Mouse (Mus musculus) testis, adult 2 months (tissue): Measurements from ENCODE around the gene Ppm1d. TPM values are rescaled to one million over a fixed set of nuclear protein-coding genes. Genes with fewer than 3 reads are reported as not detected.

ENCODE experiments used
- H3K27ac ChIP-seq: fragments of 200-500 bp; 2 replicates; pipeline ENCODE4 v1.5.1; 2012; ENCODE audit warnings: low read depth, low read length; ENCODE audit not compliant: control insufficient read depth, insufficient read depth
- H3K27me3 ChIP-seq: fragments of 200-500 bp; 2 replicates; pipeline ENCODE4 v1.6.1; 2012; ENCODE audit warnings: mild to moderate bottlenecking, low read length, moderate library complexity; ENCODE audit not compliant: control insufficient read depth, insufficient read depth
- H3K36me3 ChIP-seq: fragments of 200-500 bp; 2 replicates; pipeline ENCODE4 v1.6.1; 2012; ENCODE audit warnings: mild to moderate bottlenecking, low read length; ENCODE audit not compliant: control insufficient read depth, insufficient read depth
- H3K4me1 ChIP-seq: fragments of 200-500 bp; 2 replicates; pipeline ENCODE4 v1.6.1; 2012; ENCODE audit warnings: low read length; ENCODE audit not compliant: control insufficient read depth, insufficient read depth
- H3K4me3 ChIP-seq: fragments of 200-500 bp; 2 replicates; pipeline ENCODE4 v1.5.1; 2012; ENCODE audit warnings: low read depth, mild to moderate bottlenecking, low read length, moderate library complexity, mixed read lengths; ENCODE audit not compliant: control insufficient read depth
- CTCF ChIP-seq: fragments of 200-500 bp; IDR thresholded peaks from 2 replicates; pipeline ENCODE4 v1.5.1; 2012; ENCODE audit warnings: low read depth, mild to moderate bottlenecking, inconsistent platforms, low read length, moderate library complexity; ENCODE audit not compliant: control insufficient read depth, insufficient read depth, insufficient replicate concordance
- POLR2A ChIP-seq: fragments of 200-500 bp; IDR thresholded peaks from 2 replicates; pipeline ENCODE4 v1.6.1; 2012; ENCODE audit warnings: low read depth, mild to moderate bottlenecking, inconsistent platforms, low read length, moderate library complexity; ENCODE audit not compliant: control insufficient read depth
- polyA plus RNA-seq: library from polyadenylated mRNA; depleted of rRNA; stranded (reverse); fragments of >200 nt; gene quantifications from 2 replicates; pipeline ENCODE4 v1.2.3, GENCODE M21; 2012; rRNA removed

The Ppm1d gene
- polyA plus RNA-seq, 1 experiment: 106 TPM

DNA sequence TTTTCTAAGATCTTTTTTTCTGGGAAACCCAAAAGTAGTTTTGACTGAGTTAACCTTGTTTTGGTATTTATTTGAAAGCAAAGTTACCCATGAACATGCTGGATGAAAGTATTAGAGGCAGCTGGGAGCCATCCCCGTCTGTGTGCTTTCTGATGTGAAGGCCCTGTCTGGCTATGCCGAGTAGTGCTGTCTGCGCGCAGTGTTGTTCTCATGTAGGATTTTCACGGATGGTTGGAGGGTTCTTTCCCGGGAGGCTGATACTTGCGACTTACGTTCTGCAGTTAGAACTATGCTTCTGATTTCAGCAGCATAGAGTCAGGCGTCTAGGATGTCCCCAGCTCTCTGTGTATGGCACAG is 81.8 kb downstream of the Ppm1d start:
- no peak overlapping the region for H3K4me3 ChIP-seq
- H3K27me3 ChIP-seq: no peaks in the 10 kb centered on the region
- H3K27ac ChIP-seq: no peak overlapping the region
- no peaks in the 10 kb centered on the region for H3K36me3 ChIP-seq
- TF ChIP-seq CTCF (no peak), POLR2A (no peak)
- H3K4me1 ChIP-seq: no peaks in the 10 kb centered on the region

DNA sequence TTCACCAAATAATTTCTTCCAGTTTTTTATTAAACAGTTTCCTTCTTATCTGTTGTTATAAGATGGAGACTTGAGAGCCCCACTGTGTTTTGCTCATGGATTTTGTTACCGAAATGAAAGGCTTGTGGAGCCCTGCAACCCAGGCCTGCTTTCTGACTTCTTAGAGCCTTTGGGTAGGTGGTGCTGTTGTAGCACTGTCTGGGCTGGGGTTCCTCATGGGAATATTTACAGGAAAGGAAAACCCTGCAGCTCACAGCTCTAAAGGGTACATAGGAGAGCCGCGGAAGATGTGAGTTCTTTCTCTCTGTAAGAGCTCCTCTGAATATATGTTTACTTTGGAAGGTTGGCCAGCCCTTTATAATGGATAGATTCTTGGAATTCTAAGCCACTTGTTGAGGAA is 82.9 kb downstream of the Ppm1d start:
- H3K36me3 ChIP-seq: no peaks in the 10 kb centered on the region
- TF ChIP-seq POLR2A (no peak), CTCF (no peak)
- H3K4me3 ChIP-seq: no peak overlapping the region
- H3K27me3 ChIP-seq: no peaks in the 10 kb centered on the region
- no peaks in the 10 kb centered on the region for H3K4me1 ChIP-seq
- no peak overlapping the region for H3K27ac ChIP-seq

DNA sequence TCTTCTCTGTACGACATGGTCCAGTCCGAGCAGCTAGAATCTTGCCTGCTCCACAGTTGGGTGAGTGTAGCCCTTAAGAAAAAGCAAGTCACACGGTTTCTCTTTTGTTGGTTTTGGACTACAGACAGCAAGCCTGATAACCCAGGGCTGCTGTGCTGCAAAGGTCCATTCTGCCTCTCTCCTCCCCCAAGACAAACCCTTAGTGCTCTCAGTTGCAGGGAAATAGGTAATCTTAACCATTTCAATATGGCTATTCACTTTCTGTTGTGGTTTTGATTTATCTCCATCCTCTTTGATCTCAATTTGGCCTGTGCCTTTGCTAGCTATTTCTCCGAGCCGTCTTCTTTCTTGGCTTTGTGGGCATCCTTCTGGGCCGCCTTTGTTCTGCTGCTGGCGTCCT is 84.3 kb downstream of the Ppm1d start:
- Histone ChIP-seq H3K27ac (no peak overlapping the region), H3K36me3 (no peaks in the 10 kb centered on the region), H3K4me1 (no peaks in the 10 kb centered on the region), H3K27me3 (no peaks in the 10 kb centered on the region), H3K4me3 (no peak overlapping the region)
- TF ChIP-seq POLR2A: no peak
- TF ChIP-seq CTCF: no peak

Other genes with a start within 250 kb of the Ppm1d start
- 31.5 and 33.8 TPM in 2 replicates for gene Usp32, start 171.1 kb upstream of the Ppm1d start, polyA plus RNA-seq
- 23.0 and 25.9 TPM in 2 replicates for gene 1700125H20Rik, start 140.8 kb upstream of the Ppm1d start, polyA plus RNA-seq
- gene Appbp2, start 76.1 kb upstream of the Ppm1d start, polyA plus RNA-seq: 11.1 and 13.4 TPM in 2 replicates
- gene Bcas3, start 41.9 kb downstream of the Ppm1d start, polyA plus RNA-seq: 21.8 and 23.4 TPM in 2 replicates